Mouse (Mus musculus) liver, adult 2 months (tissue): Measurements from ENCODE around the gene Gm26558. TPM values are rescaled to one million over a fixed set of nuclear protein-coding genes. Genes with fewer than 3 reads are reported as not detected.

Experiments
- DNase-seq: peaks from one replicate; pipeline ENCODE4 v3.0.0-alpha.2; 2011; ENCODE audit warnings: low read depth, low spot score; ENCODE audit errors: extremely low read depth
- H3K27ac ChIP-seq: fragments of 200-500 bp; replicated peaks from 2 replicates; pipeline ENCODE4 v1.5.1; 2012; ENCODE audit warnings: low read depth, mild to moderate bottlenecking, control low read depth, inconsistent platforms, low read length; ENCODE audit not compliant: insufficient read depth
- H3K27me3 ChIP-seq: fragments of 200-500 bp; 2 replicates; pipeline ENCODE4 v1.6.1; 2012; ENCODE audit warnings: mild to moderate bottlenecking, moderate library complexity, low read length, inconsistent platforms; ENCODE audit not compliant: control insufficient read depth, insufficient read depth
- H3K36me3 ChIP-seq: fragments of 200-500 bp; 2 replicates; pipeline ENCODE4 v1.6.1; 2012; ENCODE audit warnings: low read length, inconsistent platforms; ENCODE audit not compliant: control insufficient read depth, insufficient read depth
- H3K4me1 ChIP-seq: fragments of 200-500 bp; 2 replicates; pipeline ENCODE4 v1.6.1; 2011; ENCODE audit warnings: low read length; ENCODE audit not compliant: control insufficient read depth, insufficient read depth
- H3K4me3 ChIP-seq: fragments of 200-500 bp; 2 replicates; pipeline ENCODE4 v1.5.1; 2011; ENCODE audit warnings: low read depth, mild to moderate bottlenecking, control low read depth, low read length, moderate library complexity; ENCODE audit not compliant: insufficient read depth
- H3K79me2 ChIP-seq: fragments of 200-500 bp; 2 replicates; pipeline ENCODE4 v1.6.1; 2012; ENCODE audit warnings: inconsistent platforms, mild to moderate bottlenecking, low read length, moderate library complexity; ENCODE audit not compliant: control insufficient read depth, insufficient read depth
- H3K9ac ChIP-seq: fragments of 200-500 bp; 2 replicates; pipeline ENCODE4 v1.6.1; 2012; ENCODE audit warnings: low read depth, mild to moderate bottlenecking, control low read depth, inconsistent platforms, low read length
- CTCF ChIP-seq: fragments of 200-500 bp; IDR thresholded peaks from 2 replicates; pipeline ENCODE4 v1.5.1; 2011; ENCODE audit warnings: low read depth, low read length, control low read depth
- POLR2A ChIP-seq: fragments of 200-500 bp; IDR thresholded peaks from 2 replicates; pipeline ENCODE4 v1.6.1; 2011; ENCODE audit warnings: low read length, control low read depth; ENCODE audit not compliant: insufficient read depth; ENCODE audit errors: extremely low read depth
- WGBS: fragments of 180-500 bp; shearing (Covaris S2); methylation state at CpG from one replicate; pipeline ENCODE4 v1.1.7; 2018; 5-methylcytosine and 5-hydroxymethylcytosine counted together
- polyA plus RNA-seq: library from polyadenylated mRNA; depleted of rRNA; stranded (reverse); fragments of >200 nt; gene quantifications from 2 replicates; pipeline ENCODE4 v1.2.3, GENCODE M21; 2012
- total RNA-seq: library from RNA; depleted of rRNA; stranded (reverse); fragments of >200 nt; gene quantifications from 2 replicates; pipeline ENCODE4 v1.2.3, GENCODE M21; 2014

The Gm26558 gene
- total and polyA plus RNA-seq, 2 experiments, result 0.45 to 0.55 TPM

DNA sequence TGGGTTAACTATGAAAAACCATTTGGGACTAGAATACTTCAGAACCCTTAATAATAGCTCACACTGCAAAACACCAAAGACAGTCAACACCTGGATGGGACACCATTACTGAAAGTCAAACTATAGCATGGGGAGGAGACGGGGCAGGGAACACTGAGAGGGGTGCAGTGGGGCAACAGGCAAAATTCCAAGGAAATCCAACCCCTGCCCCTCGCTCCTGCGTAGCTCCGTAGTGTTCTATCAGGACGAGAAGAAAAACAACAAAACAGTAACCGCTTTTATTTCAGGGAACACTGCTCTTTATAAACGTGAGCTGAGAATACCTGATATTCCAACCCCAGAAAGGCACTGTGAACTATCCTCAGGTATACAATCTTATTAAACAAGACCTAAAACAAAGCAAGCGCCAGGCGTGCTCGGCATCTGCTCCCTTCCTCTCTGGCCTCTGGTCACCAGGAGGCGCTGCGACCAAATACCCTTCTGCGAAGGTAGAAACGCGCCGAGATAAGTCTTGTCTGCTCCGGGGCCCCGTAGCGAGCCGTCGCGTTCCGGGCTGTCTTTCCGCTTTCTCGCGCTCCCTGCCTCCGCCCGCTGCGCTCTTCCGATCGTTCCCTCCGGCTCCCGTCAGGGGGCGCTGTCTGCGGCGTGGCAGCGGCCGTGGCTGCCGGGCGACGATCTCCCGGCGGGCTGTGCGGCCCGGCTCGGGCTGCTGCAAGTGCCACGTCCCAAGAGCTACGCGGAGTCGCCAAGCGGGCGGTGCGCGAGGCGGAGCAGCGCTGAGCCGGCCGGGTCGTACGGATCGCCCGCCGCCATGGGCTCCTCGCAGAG lies 807 bp downstream of the Gm26558 start, which contains the start of gene Gorasp2:
TSS of gene Gorasp2 (plus strand) at position 690 of the 828 bp plus-strand sequence.
- no peaks in the 10 kb centered on the region for H3K27me3 ChIP-seq
- WGBS, result 2% methylated on average over 64 of the region's 64 CpGs
- TF ChIP-seq CTCF (no peak; the same call in none of the 2 replicates), POLR2A (peak; percentile 94)
- peaks cover 16% of the 10 kb centered on the region; the same call in 1 of the 2 replicates for H3K79me2 ChIP-seq
- DNase-seq, result peak; percentile 84
- peak within 1 kb of the TSS; percentile 87 for H3K9ac ChIP-seq
- H3K4me3 ChIP-seq, result peak within 1 kb of the TSS; percentile 67
- peaks cover 12% of the 10 kb centered on the region; the same call in 1 of the 2 replicates for H3K4me1 ChIP-seq
- peak within 1 kb of the TSS; percentile 75 for H3K27ac ChIP-seq
- H3K36me3 ChIP-seq, result no peaks in the 10 kb centered on the region

DNA sequence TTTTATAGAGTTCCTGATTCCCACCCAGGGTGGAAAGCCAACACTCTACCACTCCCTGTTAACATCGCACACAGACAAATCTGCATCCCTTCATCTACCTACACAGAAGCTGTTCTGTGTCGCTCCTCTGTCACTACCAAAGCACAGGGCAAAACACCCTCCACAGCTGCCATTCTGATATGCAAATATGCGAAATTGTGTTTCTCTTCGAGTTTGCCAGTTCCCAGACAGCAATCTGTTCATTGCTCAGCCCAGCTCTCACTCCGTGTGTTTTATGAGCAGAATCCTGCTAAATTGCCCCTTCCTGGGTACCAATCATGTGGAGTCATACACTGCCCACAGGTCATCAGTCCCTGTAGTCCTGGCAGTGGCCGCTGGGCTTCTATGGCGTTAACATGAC lies 4.8 kb downstream of the Gm26558 start:
- Histone ChIP-seq H3K79me2 (no peaks in the 10 kb centered on the region), H3K36me3 (no peaks in the 10 kb centered on the region), H3K27me3 (no peaks in the 10 kb centered on the region), H3K27ac (no peak overlapping the region), H3K9ac (no peak overlapping the region), H3K4me3 (no peak overlapping the region), H3K4me1 (no peaks in the 10 kb centered on the region)
- no peak for TF ChIP-seq CTCF
- TF ChIP-seq POLR2A, result no peak
- DNase-seq, result no peak
- 67% methylated on average over 7 of the region's 7 CpGs for WGBS

DNA sequence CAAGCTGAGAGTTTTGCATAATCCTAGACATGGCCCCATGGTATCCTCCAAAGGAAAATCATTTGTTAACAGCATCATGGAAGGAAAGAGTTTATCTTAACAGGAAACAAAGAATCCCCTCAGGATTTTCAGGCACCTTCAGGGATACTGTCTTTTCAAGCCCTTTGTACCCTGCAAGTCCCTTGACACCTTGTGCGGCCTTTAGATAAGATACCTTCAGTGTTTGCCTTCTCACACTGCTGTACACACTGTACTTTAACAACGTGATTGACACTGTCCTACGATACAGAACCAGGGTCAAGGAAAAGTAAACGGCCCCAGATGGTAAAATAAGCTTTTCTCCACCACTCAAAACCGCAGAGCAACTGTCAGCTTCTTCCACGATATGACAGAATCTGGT lies 10.1 kb downstream of the Gm26558 start:
- Histone ChIP-seq H3K36me3 (no peaks in the 10 kb centered on the region), H3K9ac (no peak overlapping the region), H3K27me3 (no peaks in the 10 kb centered on the region), H3K4me3 (no peak overlapping the region), H3K79me2 (no peaks in the 10 kb centered on the region), H3K4me1 (peaks cover 8% of the 10 kb centered on the region), H3K27ac (no peak overlapping the region)
- TF ChIP-seq CTCF, result no peak
- no peak for TF ChIP-seq POLR2A
- no peak for DNase-seq
- WGBS, result 36% methylated on average over 6 of the region's 6 CpGs

DNA sequence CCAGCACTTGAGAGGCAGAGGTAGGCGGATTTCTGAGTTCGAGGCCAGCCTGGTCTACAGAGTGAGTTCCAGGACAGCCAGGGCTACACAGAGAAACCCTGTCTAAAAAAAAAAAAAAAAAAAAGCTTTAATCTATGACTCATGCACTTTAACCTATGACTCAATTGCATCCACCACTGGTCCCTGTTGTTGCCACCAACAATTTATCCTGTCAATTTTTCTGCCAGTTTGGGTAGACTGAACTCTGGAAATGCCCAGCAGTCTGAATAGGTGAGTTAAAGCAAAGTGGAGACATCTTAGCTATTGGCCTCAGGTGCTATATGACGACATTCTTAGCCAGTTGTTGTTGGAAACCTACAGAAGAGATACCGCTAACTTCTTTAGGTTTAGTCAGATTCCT lies 12.4 kb downstream of the Gm26558 start:
- Histone ChIP-seq H3K4me3 (no peak overlapping the region), H3K4me1 (peaks cover 8% of the 10 kb centered on the region), H3K27ac (no peak overlapping the region), H3K27me3 (no peaks in the 10 kb centered on the region), H3K36me3 (no peaks in the 10 kb centered on the region), H3K9ac (no peak overlapping the region), H3K79me2 (no peaks in the 10 kb centered on the region)
- DNase-seq, result peak; percentile 84
- WGBS, result 69% methylated on average over 4 of the region's 4 CpGs
- TF ChIP-seq CTCF (no peak), POLR2A (no peak)

DNA sequence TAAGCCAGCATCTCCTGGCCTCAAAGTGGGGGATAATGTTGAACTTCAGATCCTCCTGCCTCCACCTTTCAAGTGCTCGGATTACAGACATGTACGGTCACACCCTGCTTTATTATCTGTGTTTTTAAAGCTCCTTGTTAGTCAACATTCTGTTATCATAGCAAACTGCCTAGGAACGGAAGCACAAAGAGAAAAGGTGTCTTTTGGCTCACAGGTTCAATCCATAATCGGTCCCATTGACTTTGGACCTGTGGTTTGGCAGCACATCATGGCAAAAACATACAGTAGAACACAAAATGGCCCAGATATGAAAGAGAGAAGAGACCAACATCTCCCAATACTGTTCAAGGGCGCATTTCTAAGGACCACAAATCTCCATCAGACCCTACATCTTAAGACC lies 13.6 kb downstream of the Gm26558 start:
- peak overlapping the region; percentile 79 for H3K27ac ChIP-seq
- H3K27me3 ChIP-seq, result no peaks in the 10 kb centered on the region
- no peak for TF ChIP-seq CTCF
- no peak for TF ChIP-seq POLR2A
- H3K79me2 ChIP-seq, result no peaks in the 10 kb centered on the region
- H3K36me3 ChIP-seq, result no peaks in the 10 kb centered on the region
- DNase-seq, result peak; percentile 91
- WGBS, result 33% methylated on average over 5 of the region's 5 CpGs
- H3K4me3 ChIP-seq, result no peak overlapping the region
- peaks cover 8% of the 10 kb centered on the region for H3K4me1 ChIP-seq
- H3K9ac ChIP-seq, result no peak overlapping the region

DNA sequence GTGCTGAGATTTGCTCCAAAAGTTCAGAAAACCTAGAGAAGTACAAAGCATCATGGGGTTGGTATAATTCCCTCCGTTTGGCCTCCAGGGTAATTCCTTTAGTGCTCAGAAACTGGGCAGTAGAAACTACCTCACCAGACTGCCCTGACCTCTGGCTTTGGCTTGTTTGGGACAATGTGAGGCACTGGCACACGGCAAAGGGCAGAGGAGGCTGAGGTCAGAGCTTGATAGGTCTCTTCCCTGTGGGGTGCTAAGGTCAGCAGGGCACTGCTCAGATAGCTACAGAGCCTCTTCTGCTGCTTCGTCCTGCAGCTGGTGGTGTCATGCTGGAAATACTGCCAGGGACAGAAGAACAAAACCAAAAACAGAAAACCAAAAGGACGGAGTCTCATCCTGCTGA lies 14.2 kb downstream of the Gm26558 start:
- Histone ChIP-seq H3K9ac (no peak overlapping the region), H3K79me2 (no peaks in the 10 kb centered on the region), H3K4me1 (peaks cover 11% of the 10 kb centered on the region), H3K27me3 (no peaks in the 10 kb centered on the region), H3K36me3 (no peaks in the 10 kb centered on the region), H3K27ac (peak overlapping the region; percentile 79), H3K4me3 (no peak overlapping the region)
- peak; percentile 98 for DNase-seq
- TF ChIP-seq CTCF (no peak), POLR2A (no peak)
- 11% methylated on average over 4 of the region's 4 CpGs for WGBS
